Mouse (Mus musculus): ENCODE measurements around the gene Rnf114. TPM values are rescaled to one million over a fixed set of nuclear protein-coding genes. Genes with fewer than 3 reads are reported as not detected.

Gene Rnf114
- polyA plus RNA-seq, 1 experiment, result 133 TPM

DNA sequence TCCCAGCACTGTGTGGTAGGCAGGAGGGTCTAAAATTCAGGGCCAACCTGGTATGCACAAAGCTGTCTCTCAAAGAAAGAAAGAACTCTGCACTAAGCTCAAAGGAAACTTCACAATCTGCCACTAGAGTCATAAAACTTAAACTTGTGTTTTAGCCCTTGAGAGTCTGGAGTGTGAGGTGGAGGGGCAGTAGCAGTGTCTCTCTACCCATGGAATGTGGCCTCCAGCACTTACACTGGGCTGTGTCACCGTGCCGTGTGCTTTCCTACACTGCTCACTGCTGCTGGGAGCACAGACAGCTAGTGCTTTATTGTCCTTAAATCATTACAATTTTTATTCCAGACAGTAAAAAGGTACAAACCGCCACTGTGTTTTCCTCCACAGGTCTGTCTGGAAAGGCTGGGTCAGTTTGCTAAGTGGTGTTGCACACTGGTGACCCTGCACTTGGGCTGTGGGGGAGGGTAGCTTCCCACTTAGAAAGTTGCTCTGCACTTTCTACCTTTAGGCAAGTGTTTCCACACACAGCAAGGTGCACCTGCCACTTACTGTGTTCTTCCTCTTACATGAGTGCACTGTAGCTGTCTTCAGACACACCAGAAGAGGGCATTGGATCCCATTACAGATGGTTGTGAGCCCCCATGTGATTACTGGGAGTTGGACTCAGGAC is 15.4 kb downstream of the Rnf114 start:
- TF ChIP-seq POLR2A (IDR thresholded peaks at IDR 0.05; ENCODE audit: borderline replicate concordance, extremely low read depth, insufficient read depth, insufficient read length, poor library complexity, severe bottlenecking), result no peak
- no peak for TF ChIP-seq CTCF (IDR thresholded peaks at IDR 0.05; ENCODE audit: borderline replicate concordance, extremely low read depth, insufficient read depth, insufficient read length)
- no peak for DNase-seq (ENCODE audit: low read depth)

DNA sequence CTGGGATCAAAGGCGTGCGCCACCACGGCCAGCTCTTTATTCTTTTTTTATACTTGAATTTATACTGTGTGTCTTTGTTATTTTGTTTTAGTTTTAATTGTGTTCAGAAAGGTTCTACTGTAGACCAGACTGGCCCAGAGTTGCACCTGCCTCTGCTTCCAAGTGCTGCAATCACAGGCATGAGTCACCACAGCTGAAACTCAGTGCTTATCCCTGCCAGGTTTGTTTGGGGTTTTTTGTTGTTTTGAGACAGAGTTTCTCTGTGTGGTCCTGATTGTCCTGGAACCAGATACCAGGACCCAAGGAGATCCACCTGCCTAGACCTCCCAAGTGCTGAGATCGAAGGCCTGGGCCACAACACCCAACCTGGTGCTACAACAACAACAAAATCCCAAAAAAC is 16.1 kb downstream of the Rnf114 start:
- no peak for TF ChIP-seq CTCF (IDR thresholded peaks at IDR 0.05; ENCODE audit: borderline replicate concordance, extremely low read depth, insufficient read depth, insufficient read length)
- TF ChIP-seq POLR2A (IDR thresholded peaks at IDR 0.05; ENCODE audit: borderline replicate concordance, extremely low read depth, insufficient read depth, insufficient read length, poor library complexity, severe bottlenecking), result no peak
- no peak for DNase-seq (ENCODE audit: low read depth)

DNA sequence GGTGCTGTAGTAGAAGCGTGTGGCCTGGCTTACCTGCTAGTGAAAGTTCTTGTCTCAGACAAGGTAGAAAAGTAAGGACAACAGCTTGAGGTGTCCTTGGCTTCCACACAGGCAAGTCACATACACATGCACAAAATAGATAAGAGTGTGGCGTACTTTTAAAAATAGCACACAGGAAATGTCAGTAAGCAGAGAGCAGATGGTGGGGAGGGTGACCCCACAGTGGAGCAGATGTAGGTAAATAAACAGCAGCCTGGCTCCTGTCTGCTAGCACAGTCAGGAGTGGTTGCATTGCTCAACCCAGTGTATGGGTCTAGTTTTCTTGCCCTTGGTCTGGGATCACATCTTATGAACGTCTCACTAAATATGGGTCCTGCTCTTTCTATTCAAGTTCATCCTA is 18.0 kb downstream of the Rnf114 start:
- DNase-seq (ENCODE audit: low read depth), result no peak
- TF ChIP-seq POLR2A (IDR thresholded peaks at IDR 0.05; ENCODE audit: borderline replicate concordance, extremely low read depth, insufficient read depth, insufficient read length, poor library complexity, severe bottlenecking) (no peak), CTCF (IDR thresholded peaks at IDR 0.05; ENCODE audit: borderline replicate concordance, extremely low read depth, insufficient read depth, insufficient read length) (no peak)

DNA sequence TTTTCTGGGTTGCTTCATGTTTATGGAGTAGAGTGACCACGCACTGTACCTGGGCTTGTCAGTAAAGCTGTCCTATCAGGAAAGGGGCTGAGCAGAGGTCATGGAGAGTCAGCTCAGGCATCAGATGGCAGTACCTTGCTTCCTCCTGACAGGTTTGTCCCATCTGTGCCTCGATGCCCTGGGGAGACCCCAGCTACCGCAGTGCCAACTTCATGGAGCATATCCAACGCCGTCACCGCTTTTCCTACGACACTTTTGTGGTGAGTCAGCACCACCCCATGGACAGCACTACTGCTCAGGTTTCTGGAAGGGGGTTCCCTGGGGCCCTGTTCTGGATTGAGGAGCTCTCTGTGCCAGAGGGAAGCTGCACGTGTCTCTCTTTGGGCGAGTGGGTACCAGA is 19.9 kb downstream of the Rnf114 start:
- TF ChIP-seq POLR2A (IDR thresholded peaks at IDR 0.05; ENCODE audit: borderline replicate concordance, extremely low read depth, insufficient read depth, insufficient read length, poor library complexity, severe bottlenecking), result no peak
- TF ChIP-seq CTCF (IDR thresholded peaks at IDR 0.05; ENCODE audit: borderline replicate concordance, extremely low read depth, insufficient read depth, insufficient read length), result no peak
- DNase-seq (ENCODE audit: low read depth), result no peak

DNA sequence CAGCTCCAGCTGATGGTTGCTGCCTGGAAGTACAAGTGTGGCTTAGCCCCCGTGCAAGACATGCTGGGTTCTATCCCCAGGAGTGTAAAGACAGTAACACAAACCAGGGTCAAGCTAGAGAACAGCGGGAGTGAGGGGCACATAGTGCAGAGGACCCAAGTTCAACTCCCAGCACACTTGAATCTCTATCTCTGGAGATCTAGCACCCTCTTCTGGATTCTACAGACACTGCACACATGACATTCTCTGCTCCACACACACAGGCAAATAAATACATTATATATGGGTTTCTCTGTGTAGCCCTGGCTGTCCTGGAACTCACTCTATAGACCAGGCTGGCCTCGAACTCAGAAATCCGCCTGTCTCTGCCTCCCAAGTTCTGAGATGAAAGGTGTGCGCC is 20.5 kb downstream of the Rnf114 start:
- TF ChIP-seq CTCF (IDR thresholded peaks at IDR 0.05; ENCODE audit: borderline replicate concordance, extremely low read depth, insufficient read depth, insufficient read length) (peak; percentile 15; the same call in 1 of the 2 replicates), POLR2A (IDR thresholded peaks at IDR 0.05; ENCODE audit: borderline replicate concordance, extremely low read depth, insufficient read depth, insufficient read length, poor library complexity, severe bottlenecking) (no peak)
- no peak for DNase-seq (ENCODE audit: low read depth)

DNA sequence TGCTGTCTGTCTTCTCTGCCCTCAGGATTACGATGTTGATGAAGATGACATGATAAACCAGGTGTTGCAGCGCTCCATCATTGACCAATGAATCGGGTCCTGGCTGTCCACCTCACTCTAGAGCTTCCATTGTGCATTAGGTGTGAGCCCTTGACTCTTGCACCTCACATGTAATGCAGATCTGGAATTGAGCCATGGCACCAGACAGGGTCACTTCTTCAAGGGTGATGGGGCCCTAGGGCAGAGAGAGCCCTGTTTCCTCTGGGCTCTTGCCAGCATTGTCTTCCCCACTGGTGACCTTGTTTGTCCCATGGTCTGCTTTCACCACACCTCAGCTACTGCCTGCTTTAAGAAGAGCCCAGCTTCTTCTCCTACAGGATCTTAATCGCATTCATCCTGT is 22.2 kb downstream of the Rnf114 start:
- TF ChIP-seq POLR2A (IDR thresholded peaks at IDR 0.05; ENCODE audit: borderline replicate concordance, extremely low read depth, insufficient read depth, insufficient read length, poor library complexity, severe bottlenecking) (no peak), CTCF (IDR thresholded peaks at IDR 0.05; ENCODE audit: borderline replicate concordance, extremely low read depth, insufficient read depth, insufficient read length) (no peak)
- no peak for DNase-seq (ENCODE audit: low read depth)

DNA sequence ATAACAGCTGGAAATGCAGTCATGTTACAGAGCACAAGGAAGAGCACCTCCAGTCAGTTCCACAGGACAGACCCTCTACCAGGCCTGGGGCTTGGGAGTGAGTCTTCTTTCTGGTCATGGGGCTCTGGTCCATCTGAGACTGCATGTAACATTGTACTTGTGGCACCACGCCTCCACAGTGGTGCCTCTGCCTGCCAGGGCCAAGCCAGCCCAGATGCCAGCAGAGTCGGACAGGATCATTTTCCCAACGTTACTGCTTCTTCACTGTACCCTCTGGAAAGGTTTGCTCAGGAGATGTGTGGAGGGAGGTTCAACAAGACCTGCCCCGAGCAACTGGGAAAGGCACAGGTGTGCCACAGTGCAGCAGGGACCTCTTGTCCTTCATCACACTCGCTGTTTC is 23.2 kb downstream of the Rnf114 start:
- TF ChIP-seq POLR2A (IDR thresholded peaks at IDR 0.05; ENCODE audit: borderline replicate concordance, extremely low read depth, insufficient read depth, insufficient read length, poor library complexity, severe bottlenecking), result no peak
- TF ChIP-seq CTCF (IDR thresholded peaks at IDR 0.05; ENCODE audit: borderline replicate concordance, extremely low read depth, insufficient read depth, insufficient read length), result no peak
- DNase-seq (ENCODE audit: low read depth), result no peak

DNA sequence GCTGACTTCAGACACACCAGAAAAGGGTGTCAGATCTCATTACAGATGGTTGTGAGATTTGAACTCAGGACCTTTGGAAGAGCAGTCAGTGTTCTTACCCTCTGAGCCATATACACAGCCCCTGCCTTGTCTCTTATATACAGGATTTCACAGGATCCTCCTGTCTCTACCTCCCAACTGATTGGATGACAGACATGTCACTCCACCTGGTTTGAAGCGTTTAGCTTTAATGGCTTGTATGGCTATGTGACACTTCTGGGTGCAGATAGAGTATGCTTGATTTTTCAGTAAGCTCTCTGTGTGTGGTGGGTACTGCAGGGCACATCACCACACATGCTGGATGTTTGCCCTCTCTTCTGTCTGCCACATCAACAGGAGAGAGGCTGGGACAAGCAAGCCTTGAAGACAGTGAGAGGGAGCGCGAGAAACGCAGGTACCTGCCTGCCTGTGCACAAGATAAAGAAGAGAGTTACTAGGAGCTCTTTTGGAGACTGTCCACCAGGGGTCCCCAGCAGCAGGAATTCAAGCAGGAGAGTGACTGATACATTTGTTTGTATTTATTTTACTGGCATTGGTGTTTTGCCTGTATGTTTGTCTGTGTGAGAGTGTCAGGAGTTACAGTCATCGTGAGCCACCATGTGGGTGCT is 27.3 kb downstream of the Rnf114 start:
- peak; percentile 36; the same call in 1 of the 2 replicates for TF ChIP-seq CTCF (IDR thresholded peaks at IDR 0.05; ENCODE audit: borderline replicate concordance, extremely low read depth, insufficient read depth, insufficient read length)
- TF ChIP-seq POLR2A (IDR thresholded peaks at IDR 0.05; ENCODE audit: borderline replicate concordance, extremely low read depth, insufficient read depth, insufficient read length, poor library complexity, severe bottlenecking), result no peak
- no peak for DNase-seq (ENCODE audit: low read depth)

DNA sequence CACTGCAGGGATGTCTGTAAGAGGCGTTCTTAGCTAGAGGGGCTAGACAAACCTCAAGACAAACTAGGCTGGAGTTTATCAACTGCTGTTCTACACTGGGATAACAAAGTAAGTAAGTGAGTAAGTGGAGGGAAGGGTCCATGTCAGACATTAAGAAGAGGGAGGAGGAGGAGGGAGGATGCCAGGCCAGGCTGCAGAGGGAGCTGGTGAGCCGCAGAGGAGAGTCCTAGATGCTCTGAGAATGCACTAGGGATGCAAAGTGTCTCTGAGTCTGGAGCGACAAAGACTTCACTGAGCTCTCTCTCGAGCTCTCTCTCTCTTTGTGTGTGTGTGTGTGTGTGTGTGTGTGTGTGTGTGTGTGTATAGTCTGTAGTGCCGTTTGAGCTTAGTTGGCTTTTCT is 35.8 kb downstream of the Rnf114 start:
- TF ChIP-seq POLR2A (IDR thresholded peaks at IDR 0.05; ENCODE audit: borderline replicate concordance, extremely low read depth, insufficient read depth, insufficient read length, poor library complexity, severe bottlenecking) (no peak), CTCF (IDR thresholded peaks at IDR 0.05; ENCODE audit: borderline replicate concordance, extremely low read depth, insufficient read depth, insufficient read length) (peak; percentile 67)
- DNase-seq (ENCODE audit: low read depth), result peak; percentile 43

DNA sequence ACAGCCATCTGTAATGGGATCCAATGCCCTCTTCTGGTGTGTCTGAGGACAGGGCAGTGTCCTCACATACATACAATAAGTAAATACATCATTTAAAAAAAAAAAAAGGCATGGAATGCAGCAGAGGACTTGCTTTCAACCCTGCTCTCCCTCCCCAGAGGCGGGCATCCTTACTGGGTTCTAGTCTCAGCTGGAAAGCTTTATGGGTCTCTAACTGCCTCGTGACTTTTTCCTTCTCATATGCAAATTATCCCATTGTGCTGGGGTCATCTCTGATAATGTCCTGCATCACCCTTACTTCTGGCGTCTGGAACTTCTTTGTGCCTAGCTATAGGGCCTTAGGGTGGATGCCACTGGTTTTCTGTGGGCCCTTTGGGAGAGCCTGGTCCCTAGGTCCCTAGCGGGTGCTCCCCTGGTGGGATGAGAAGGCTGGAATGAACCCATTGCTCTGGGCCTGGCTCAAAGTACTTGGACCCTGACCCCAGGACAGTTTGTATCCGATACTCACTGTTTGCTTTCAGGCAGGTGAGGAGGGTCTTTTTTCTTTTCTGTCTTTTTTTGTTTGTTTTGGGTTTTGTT is 37.6 kb downstream of the Rnf114 start:
- TF ChIP-seq POLR2A (IDR thresholded peaks at IDR 0.05; ENCODE audit: borderline replicate concordance, extremely low read depth, insufficient read depth, insufficient read length, poor library complexity, severe bottlenecking) (no peak), CTCF (IDR thresholded peaks at IDR 0.05; ENCODE audit: borderline replicate concordance, extremely low read depth, insufficient read depth, insufficient read length) (no peak)
- DNase-seq (ENCODE audit: low read depth), result no peak

DNA sequence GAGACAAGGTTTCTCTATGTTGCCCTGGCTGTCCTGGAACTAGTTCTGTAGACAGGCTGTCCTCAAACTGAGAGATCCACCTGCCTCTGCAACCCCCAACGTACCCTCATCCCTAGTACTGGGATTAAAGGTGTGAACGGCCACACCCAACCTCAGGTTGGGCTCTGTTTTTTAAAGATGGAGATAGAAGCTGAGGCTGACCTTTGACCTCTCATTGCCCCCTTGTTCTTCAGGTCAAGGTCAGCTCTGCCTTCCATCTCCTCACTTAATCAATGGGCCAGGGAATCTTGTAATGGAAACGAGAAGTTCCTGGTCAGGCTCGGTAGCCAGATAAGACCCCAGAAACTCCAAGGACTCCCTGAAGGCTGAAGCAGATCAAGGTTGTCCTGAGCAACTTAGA is 38.1 kb downstream of the Rnf114 start:
- no peak for TF ChIP-seq POLR2A (IDR thresholded peaks at IDR 0.05; ENCODE audit: borderline replicate concordance, extremely low read depth, insufficient read depth, insufficient read length, poor library complexity, severe bottlenecking)
- TF ChIP-seq CTCF (IDR thresholded peaks at IDR 0.05; ENCODE audit: borderline replicate concordance, extremely low read depth, insufficient read depth, insufficient read length), result no peak
- DNase-seq (ENCODE audit: low read depth), result no peak

DNA sequence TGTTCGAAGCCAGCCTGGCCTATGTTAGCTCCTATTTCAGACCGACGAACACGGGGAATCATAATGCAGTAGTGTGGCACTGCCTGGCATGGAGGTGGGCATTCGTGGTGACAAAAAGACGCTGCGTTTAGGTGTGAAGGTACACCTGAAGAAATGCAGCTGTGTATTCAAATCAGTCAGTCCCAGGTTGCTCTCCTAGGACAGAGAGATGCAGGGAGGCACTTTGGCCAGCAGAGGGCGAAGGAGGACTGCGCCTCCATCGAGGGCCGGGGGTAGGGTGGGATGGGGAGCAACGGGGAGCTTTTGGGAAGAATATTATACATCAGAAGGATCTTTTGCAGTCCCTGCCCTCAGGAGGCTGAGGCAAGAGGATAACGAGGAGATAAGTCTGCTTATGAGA is 39.7 kb downstream of the Rnf114 start:
- peak; percentile 44 for DNase-seq (ENCODE audit: low read depth)
- TF ChIP-seq POLR2A (IDR thresholded peaks at IDR 0.05; ENCODE audit: borderline replicate concordance, extremely low read depth, insufficient read depth, insufficient read length, poor library complexity, severe bottlenecking), result no peak
- peak; percentile 90 for TF ChIP-seq CTCF (IDR thresholded peaks at IDR 0.05; ENCODE audit: borderline replicate concordance, extremely low read depth, insufficient read depth, insufficient read length)

Measured in brain, embryonic 14.5 days (tissue).